Mouse (Mus musculus) intestine, embryonic 14.5 days (tissue): ENCODE measurements around the gene Pigp. TPM values are rescaled to one million over a fixed set of nuclear protein-coding genes. Genes with fewer than 3 reads are reported as not detected.
"Not testable (repeated sequence)": the region's sequence is repeated elsewhere in the genome, so short reads cannot be mapped to it uniquely, and the experiment has no call there.

Experiments used
- ATAC-seq: fragments of 200-750 bp; cut with Nextera tagmentation; replicated peaks from 2 replicates; pipeline ENCODE4 v1.8.0; 2017; ENCODE audit warnings: low read depth, moderate number of reproducible peaks, moderate TSS enrichment, moderate library complexity; ENCODE audit not compliant: low FRiP score, low TSS enrichment
- DNase-seq: peaks from one replicate; pipeline ENCODE4 v3.0.0-alpha.2; 2018; ENCODE audit warnings: low spot score
- H3K27ac ChIP-seq: fragments of 300-500 bp; sonication (generic); 2 replicates; pipeline ENCODE4 v1.5.1; 2014; ENCODE audit warnings: low read depth, mild to moderate bottlenecking, control low read depth
- H3K27me3 ChIP-seq: fragments of 300-500 bp; sonication (generic); replicated peaks from 2 replicates; pipeline ENCODE4 v1.6.1; 2014; ENCODE audit warnings: low read length, control low read depth; ENCODE audit not compliant: control insufficient read depth, insufficient read depth
- H3K36me3 ChIP-seq: fragments of 300-500 bp; sonication (generic); 2 replicates; pipeline ENCODE4 v1.6.1; 2014; ENCODE audit warnings: low read length, control low read depth; ENCODE audit not compliant: control insufficient read depth, insufficient read depth
- H3K4me1 ChIP-seq: fragments of 300-500 bp; sonication (generic); replicated peaks from 2 replicates; pipeline ENCODE4 v1.6.1; 2014; ENCODE audit warnings: low read length, control low read depth, mixed read lengths; ENCODE audit not compliant: control insufficient read depth, insufficient read depth
- H3K4me2 ChIP-seq: fragments of 300-500 bp; sonication (generic); 2 replicates; pipeline ENCODE4 v1.6.1; 2014; ENCODE audit warnings: low read length
- H3K4me3 ChIP-seq: fragments of 300-500 bp; sonication (generic); 2 replicates; pipeline ENCODE4 v1.5.1; 2014; ENCODE audit warnings: low read depth, low read length, control low read depth, mixed read lengths
- H3K9ac ChIP-seq: fragments of 300-500 bp; sonication (generic); 2 replicates; pipeline ENCODE4 v1.6.1; 2014; ENCODE audit warnings: mild to moderate bottlenecking, low read length
- H3K9me3 ChIP-seq: fragments of 300-500 bp; sonication (generic); 2 replicates; pipeline ENCODE4 v1.6.1; 2016; ENCODE audit warnings: low read length, control low read depth; ENCODE audit not compliant: control insufficient read depth
- WGBS: fragments of 180-500 bp; shearing (Covaris S2); extraction: QIAGEN DNeasy Blood & Tissue Kit; methylation state at CpG from one replicate; pipeline ENCODE4 v1.1.7; 2014; 5-methylcytosine and 5-hydroxymethylcytosine counted together
- polyA plus RNA-seq: library from polyadenylated mRNA; unstranded; fragments of >200 nt; fragmentation: Nextera tagmentation; extraction: Ambion mirVana; gene quantifications from 2 replicates; pipeline ENCODE4 v1.2.1, GENCODE M21; 2014

Pigp gene
- polyA plus RNA-seq, 1 experiment from 2014 or later, result 92.5 TPM

- no peak overlapping the region for H3K4me2 ChIP-seq
- DNase-seq, result peak; percentile 55
- no peak overlapping the region for H3K4me3 ChIP-seq
- WGBS, result 19% methylated on average over 9 of the region's 9 CpGs
- no peaks in the 10 kb centered on the region for H3K36me3 ChIP-seq
- no peaks in the 10 kb centered on the region for H3K27me3 ChIP-seq
- no peak overlapping the region for H3K27ac ChIP-seq
- peak; percentile 66; the same call in 1 of the 2 replicates for ATAC-seq
- H3K9me3 ChIP-seq, result no peaks in the 10 kb centered on the region
- H3K4me1 ChIP-seq, result no peaks in the 10 kb centered on the region
- H3K9ac ChIP-seq, result no peak overlapping the region
These were observed 17.2 kb downstream of the Pigp start for GRCm38 (mm10) chr16:94354450-94354849.

DNA sequence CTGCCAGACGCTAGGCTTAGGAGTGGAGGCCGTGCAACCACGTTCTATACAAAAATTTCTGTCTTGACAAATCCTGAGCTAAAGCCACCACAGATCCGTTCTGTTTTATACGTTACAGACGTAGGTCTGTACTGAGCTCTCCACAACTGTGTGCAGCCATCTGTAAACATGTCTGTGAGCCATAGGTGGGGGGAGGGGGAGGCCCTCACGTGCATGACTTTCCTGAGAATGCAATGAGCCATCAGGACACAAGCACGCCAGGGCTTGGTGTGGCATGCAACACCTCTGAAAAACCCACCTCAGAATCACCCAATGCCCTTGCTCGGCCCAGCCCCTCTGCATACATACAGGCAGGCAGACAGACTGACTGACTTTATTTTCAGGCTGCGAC, 21.4 kb downstream of the Pigp start:
- Histone ChIP-seq H3K4me3 (no peak overlapping the region), H3K4me2 (no peak overlapping the region), H3K4me1 (no peaks in the 10 kb centered on the region), H3K9me3 (no peaks in the 10 kb centered on the region), H3K27ac (no peak overlapping the region), H3K36me3 (no peaks in the 10 kb centered on the region), H3K9ac (no peak overlapping the region), H3K27me3 (no peaks in the 10 kb centered on the region)
- ATAC-seq, result no peak
- WGBS, result 47% methylated on average over 10 of the region's 10 CpGs
- no peak for DNase-seq

- H3K4me2 ChIP-seq, result no peak overlapping the region
- no peak for ATAC-seq
- H3K36me3 ChIP-seq, result no peaks in the 10 kb centered on the region
- no peaks in the 10 kb centered on the region for H3K4me1 ChIP-seq
- H3K9me3 ChIP-seq, result no peaks in the 10 kb centered on the region
- H3K9ac ChIP-seq, result no peak overlapping the region
- DNase-seq, result no peak
- 61% methylated on average over 11 of the region's 11 CpGs for WGBS
- no peak overlapping the region for H3K27ac ChIP-seq
- no peaks in the 10 kb centered on the region for H3K27me3 ChIP-seq
- H3K4me3 ChIP-seq, result no peak overlapping the region
These were observed 21.9 kb downstream of the Pigp start for GRCm38 (mm10) chr16:94349588-94350286.

GRCm38 (mm10) chr16:94348779-94349178, 22.9 kb downstream of the Pigp start:
- H3K27ac ChIP-seq, result no peak overlapping the region
- H3K9ac ChIP-seq, result no peak overlapping the region
- ATAC-seq, result no peak
- H3K27me3 ChIP-seq, result no peaks in the 10 kb centered on the region
- H3K9me3 ChIP-seq, result no peaks in the 10 kb centered on the region
- 90% methylated on average over 2 of the region's 2 CpGs for WGBS
- no peak overlapping the region for H3K4me2 ChIP-seq
- no peak overlapping the region for H3K4me3 ChIP-seq
- DNase-seq, result no peak
- H3K36me3 ChIP-seq, result no peaks in the 10 kb centered on the region
- no peaks in the 10 kb centered on the region for H3K4me1 ChIP-seq

- H3K27ac ChIP-seq, result no peak overlapping the region
- H3K9me3 ChIP-seq, result no peaks in the 10 kb centered on the region
- no peaks in the 10 kb centered on the region for H3K27me3 ChIP-seq
- H3K4me2 ChIP-seq, result no peak overlapping the region
- no peaks in the 10 kb centered on the region for H3K4me1 ChIP-seq
- H3K36me3 ChIP-seq, result no peaks in the 10 kb centered on the region
- H3K4me3 ChIP-seq, result no peak overlapping the region
- WGBS, result 79% methylated on average over 7 of the region's 7 CpGs
- ATAC-seq, result no peak
- DNase-seq, result no peak
- no peak overlapping the region for H3K9ac ChIP-seq
These were observed 24.4 kb downstream of the Pigp start for GRCm38 (mm10) chr16:94347080-94347731.

- H3K27ac ChIP-seq, result no peak overlapping the region
- H3K9ac ChIP-seq, result no peak overlapping the region
- DNase-seq, result no peak
- ATAC-seq, result no peak
- no peaks in the 10 kb centered on the region for H3K4me1 ChIP-seq
- no peak overlapping the region for H3K4me2 ChIP-seq
- H3K4me3 ChIP-seq, result no peak overlapping the region
- no peaks in the 10 kb centered on the region for H3K9me3 ChIP-seq
- H3K36me3 ChIP-seq, result no peaks in the 10 kb centered on the region
- no peaks in the 10 kb centered on the region for H3K27me3 ChIP-seq
- WGBS, result 82% methylated on average over 1 of the region's 1 CpGs
These were observed 25.9 kb downstream of the Pigp start for GRCm38 (mm10) chr16:94345733-94346132.

GRCm38 (mm10) chr16:94339164-94340160, 32.2 kb downstream of the Pigp start:
- not testable (repeated sequence) for H3K9me3 ChIP-seq, H3K4me1 ChIP-seq, H3K4me2 ChIP-seq, H3K27ac ChIP-seq, H3K27me3 ChIP-seq, ATAC-seq, H3K9ac ChIP-seq, DNase-seq, H3K4me3 ChIP-seq, H3K36me3 ChIP-seq
- 93% methylated on average over 18 of the region's 22 CpGs for WGBS

- Histone ChIP-seq H3K36me3 (no peaks in the 10 kb centered on the region), H3K4me1 (no peaks in the 10 kb centered on the region), H3K27ac (no peak overlapping the region), H3K4me3 (no peak overlapping the region), H3K27me3 (no peaks in the 10 kb centered on the region), H3K4me2 (no peak overlapping the region), H3K9me3 (no peaks in the 10 kb centered on the region), H3K9ac (no peak overlapping the region)
- no peak for DNase-seq
- WGBS, result 46% methylated on average over 5 of the region's 5 CpGs
- no peak for ATAC-seq
These were observed 36.0 kb downstream of the Pigp start for GRCm38 (mm10) chr16:94335656-94336055.
